Mouse (Mus musculus) lung, postnatal 4 days (tissue): ENCODE data around the gene Fndc3a.

Experiments used
- DNase-seq, 2 experiments: peaks; one replicate each; pipeline ENCODE4 v3.0.0; 2021

Fndc3a gene

GRCm38 (mm10) chr14:72532028-72532917 lies 177.5 kb downstream of the Fndc3a start:
- DNase-seq = no peak

DNA sequence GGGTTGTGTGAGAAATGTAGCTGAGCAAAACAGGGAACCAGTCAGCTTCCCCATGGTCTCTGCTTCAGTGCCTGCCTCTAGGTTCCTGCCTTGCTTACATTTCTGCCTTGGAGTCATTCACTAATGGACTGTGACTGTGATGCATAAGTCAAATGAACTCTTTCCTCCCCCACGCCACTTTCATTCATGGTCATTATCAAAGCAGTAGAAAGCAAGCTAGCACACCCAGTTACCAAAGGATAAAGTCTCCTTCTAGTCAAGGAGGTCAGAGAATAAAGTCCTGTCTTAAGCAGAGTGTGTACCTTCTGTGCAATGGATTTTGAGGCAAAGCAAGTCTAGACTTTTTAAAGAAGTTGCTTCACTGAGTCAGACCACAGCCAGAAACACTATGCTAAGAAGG lies 182.7 kb downstream of the Fndc3a start:
- no peak for DNase-seq

DNA sequence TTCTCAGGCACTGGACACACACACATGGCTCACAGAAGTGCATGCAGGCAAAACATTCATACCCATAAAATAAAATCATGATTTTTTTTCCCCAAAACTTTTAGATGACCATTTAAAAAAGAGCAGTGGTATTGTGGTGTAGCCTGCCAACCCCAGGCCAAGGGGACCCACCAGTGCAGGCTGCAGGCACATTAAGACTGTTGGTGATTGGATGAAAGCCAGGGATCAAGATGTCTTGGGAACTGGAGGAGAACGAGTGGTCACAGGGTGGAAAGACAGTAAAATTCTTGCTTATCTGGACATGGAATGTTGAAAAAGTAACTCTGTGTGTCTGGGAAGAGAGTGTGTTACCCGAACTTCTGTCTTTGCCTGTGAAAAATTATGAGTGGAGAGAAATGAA lies 190.2 kb downstream of the Fndc3a start:
- DNase-seq = no peak

DNA sequence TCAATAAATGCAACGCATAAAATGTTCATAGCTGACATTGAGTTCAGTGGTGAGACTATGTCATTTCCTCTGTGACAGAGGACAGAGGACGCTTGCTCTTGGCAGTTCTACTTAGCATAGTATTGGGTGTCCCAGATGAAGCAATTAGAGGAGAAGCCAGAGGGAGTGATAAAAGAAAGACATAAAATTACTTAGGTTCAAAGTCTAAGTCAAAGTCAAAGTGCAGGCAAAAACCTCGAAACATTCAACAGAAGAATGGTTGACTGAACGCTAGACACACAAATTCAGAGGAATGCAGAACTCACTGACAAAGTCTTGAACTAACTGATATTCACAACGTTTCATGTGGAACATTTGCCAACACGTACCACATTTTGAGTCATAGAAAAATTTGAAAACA lies 191.0 kb downstream of the Fndc3a start:
- DNase-seq = no peak

- peak; percentile 33 to 54 for DNase-seq
Observed at GRCm38 (mm10) chr14:72516376-72516775, 193.4 kb downstream of the Fndc3a start.

DNA sequence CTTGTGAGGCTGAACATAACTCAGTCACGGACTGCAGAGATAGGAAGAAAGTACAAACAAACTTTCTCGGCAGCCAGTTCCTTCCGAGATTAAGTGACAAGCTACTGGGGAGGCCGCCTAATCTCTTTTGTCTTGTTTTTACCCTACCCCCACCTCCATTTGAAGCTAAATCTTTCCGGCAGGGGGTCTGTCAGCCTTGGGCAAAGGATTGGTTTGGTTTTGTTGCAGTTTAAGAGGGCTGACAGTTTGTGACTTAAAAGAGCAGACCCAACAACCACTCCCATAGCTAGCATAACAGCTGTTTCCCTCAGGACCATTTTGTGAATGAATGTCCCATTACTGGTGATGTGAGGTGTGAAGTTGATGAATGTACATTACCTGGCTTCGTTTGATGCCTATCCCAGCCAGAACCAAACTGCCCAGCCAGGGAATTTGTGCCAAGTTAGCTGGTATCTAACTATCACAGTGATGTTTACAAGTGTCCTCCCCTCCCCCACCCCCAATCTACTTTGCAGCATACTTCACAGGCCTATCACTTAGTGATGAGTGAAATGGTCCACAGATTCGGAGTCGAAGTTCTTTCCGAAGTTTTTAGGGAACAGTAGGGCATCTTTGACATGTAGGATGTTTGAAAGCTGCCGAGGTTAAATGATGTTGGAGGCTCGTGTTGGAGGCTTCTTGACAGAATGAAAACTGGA lies 202.9 kb downstream of the Fndc3a start:
- no peak for DNase-seq

DNA sequence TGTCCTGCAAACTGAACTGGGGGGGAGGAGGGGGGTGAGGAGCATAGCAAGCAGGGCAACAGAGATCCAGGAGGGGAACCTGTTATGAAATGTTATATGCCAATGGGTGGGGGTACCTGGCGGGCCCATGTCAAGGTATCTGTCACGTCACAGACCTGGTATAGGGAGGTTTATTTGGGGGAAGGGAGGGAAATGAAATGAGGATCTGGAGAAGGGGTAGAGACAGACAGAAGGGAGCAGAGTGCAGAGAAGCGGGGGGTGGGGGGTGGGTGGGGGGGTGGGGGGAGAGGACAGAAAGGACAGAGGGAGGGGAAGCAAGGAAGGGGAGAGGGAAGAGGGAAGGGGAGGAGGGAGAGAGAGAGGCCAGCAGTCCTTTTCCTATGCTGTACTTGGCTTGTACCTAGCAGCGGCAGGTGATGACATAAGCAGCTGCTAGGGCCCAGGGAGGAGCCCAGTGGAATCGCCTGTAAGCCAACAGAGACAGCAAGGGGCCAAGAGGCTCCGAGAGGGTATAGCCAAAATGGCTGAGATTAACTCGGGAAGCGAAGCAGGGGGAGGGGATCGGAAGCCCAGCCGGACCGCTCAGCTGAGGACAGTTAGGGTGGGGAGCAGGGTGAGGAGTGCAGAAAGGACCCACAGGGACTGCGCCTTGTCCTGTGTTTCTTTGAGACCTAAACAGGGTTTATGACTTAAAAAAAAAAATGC lies 203.6 kb downstream of the Fndc3a start:
- peak; percentile 29 to 39 for DNase-seq

- no peak for DNase-seq
Observed at GRCm38 (mm10) chr14:72504985-72505384, 204.8 kb downstream of the Fndc3a start.

- no peak for DNase-seq
Observed at GRCm38 (mm10) chr14:72503241-72503640, 206.6 kb downstream of the Fndc3a start.

- DNase-seq = no peak
Observed at GRCm38 (mm10) chr14:72493775-72494174, 216.0 kb downstream of the Fndc3a start.

- no peak for DNase-seq
Observed at GRCm38 (mm10) chr14:72491738-72492137, 218.1 kb downstream of the Fndc3a start, which contains the start of gene Gm9195. Gene Gm9195, minus strand, starts transcription at chr14:72491838.

DNA sequence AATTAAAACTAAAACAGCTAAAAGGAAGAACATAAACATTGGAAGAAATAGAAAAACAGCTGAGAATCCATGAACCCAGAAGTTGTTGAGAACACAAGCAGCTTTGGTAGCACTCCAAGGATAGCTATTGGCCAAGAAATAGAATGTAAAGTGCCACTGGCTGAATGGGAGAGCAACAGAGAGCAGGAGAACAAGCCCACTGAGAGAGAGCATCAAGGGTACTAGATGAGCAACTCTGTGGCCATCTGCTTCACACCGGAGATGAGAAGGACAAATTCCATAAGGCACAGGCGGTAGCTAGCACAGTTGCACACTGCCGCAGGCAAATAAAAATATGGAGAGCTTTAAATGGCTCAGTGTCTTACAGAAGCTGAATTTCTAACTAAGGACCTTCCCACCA lies 219.4 kb downstream of the Fndc3a start:
- no peak for DNase-seq
